Comparison of ENCODE assay signal across 14 mouse cellular contexts in the genomic region with DNA sequence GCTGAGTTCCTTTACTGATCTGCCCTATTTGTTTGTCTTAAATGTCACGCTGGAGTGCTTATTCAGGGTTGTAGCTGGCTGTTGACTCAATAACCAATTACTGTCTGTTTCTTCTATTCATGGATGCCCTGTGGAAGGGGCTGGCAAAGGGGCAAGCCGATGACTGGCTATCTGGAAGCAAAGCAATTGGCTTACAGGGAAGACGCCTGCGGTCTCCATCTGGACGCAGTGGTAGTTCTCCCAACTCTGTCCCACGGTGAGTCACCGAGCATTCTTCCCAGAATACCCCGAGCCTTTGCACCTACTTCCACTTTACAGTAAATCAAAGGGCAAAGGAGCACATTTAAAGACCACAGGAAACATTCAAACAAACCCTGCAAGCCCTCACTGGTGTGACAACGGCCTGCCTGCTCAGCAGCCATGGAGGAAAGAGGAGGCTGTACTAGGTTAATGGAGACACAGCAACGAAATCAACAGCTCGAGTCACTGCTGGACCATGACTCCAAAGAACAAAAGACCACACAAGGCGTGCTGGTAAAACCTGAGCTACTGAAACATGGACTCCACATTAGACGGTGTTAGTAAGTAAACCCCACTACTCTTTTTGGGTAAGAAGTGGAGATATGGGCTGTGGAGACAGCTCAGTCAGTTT. TPM values are rescaled to one million over a fixed set of nuclear protein-coding genes. Genes with fewer than 3 reads are reported as not detected.
DNase-seq lines count a peak whose midpoint lies in the region; ATAC-seq lines count a peak whose summit lies in the region.
"Had no signal": no experiment of that assay in that cellular context is flagged by ENCODE, and none has a peak within 500 bp of the region (broad histone marks: within the 10 kb centered on the region; RNA-seq: fewer than 3 reads in every experiment).

No protein-coding gene starts in this region.

- H3K9me3 ChIP-seq in kidney, embryonic 14.5 days (ENCODE audit: control insufficient read depth, low read length): no peaks in the 10 kb centered on the region
- no peaks in the 10 kb centered on the region for H3K9me3 ChIP-seq in intestine, embryonic 15.5 days
- H3K9me3 ChIP-seq in forebrain, embryonic 11.5 days (ENCODE audit: control insufficient read depth, low read length): no peaks in the 10 kb centered on the region
- H3K9me3 ChIP-seq: heart, embryonic 12.5 days had no signal

- H3K36me3 ChIP-seq in kidney, embryonic 14.5 days (ENCODE audit: control insufficient read depth, insufficient read depth, low read length): no peaks in the 10 kb centered on the region
- H3K36me3 ChIP-seq in intestine, embryonic 15.5 days: no peaks in the 10 kb centered on the region
- no peaks in the 10 kb centered on the region; the same call in 1 of the 2 replicates for H3K36me3 ChIP-seq in forebrain, embryonic 11.5 days (ENCODE audit: control insufficient read depth, insufficient read depth, low read length)

- no peak overlapping the region for H3K9ac ChIP-seq in kidney, embryonic 14.5 days (ENCODE audit: low read depth, low read length)
- no peak overlapping the region for H3K9ac ChIP-seq in intestine, embryonic 15.5 days
- H3K9ac ChIP-seq in forebrain, embryonic 11.5 days (ENCODE audit: low read length): no peak overlapping the region
- H3K9ac ChIP-seq: heart, embryonic 12.5 days had no signal

- peak; percentile 60; the same call in 1 of the 2 replicates for ATAC-seq in kidney, embryonic 14.5 days (ENCODE audit: low FRiP score, low TSS enrichment)
- no peak for ATAC-seq in intestine, embryonic 15.5 days
- ATAC-seq in forebrain, embryonic 11.5 days (replicated peaks; ENCODE audit: low FRiP score): no peak
- ATAC-seq: hindbrain, embryonic 16.5 days had no signal

- H3K27ac ChIP-seq in kidney, embryonic 14.5 days (ENCODE audit: low read depth, low read length): no peak overlapping the region
- peak overlapping the region; percentile 14; the same call in 1 of the 2 replicates for H3K27ac ChIP-seq in intestine, embryonic 15.5 days
- no peak overlapping the region for H3K27ac ChIP-seq in forebrain, embryonic 11.5 days (ENCODE audit: low read depth, low read length)
- H3K27ac ChIP-seq: gastrocnemius, adult 2 months; macrophage had no signal

- no peak overlapping the region for H3K4me3 ChIP-seq in kidney, embryonic 14.5 days (ENCODE audit: low read length)
- H3K4me3 ChIP-seq in intestine, embryonic 15.5 days (replicated peaks): no peak overlapping the region
- no peak overlapping the region for H3K4me3 ChIP-seq in forebrain, embryonic 11.5 days (ENCODE audit: low read depth, low read length)
- H3K4me3 ChIP-seq: gastrocnemius, adult 2 months; heart, embryonic 12.5 days had no signal

- no peak overlapping the region for H3K4me2 ChIP-seq in kidney, embryonic 14.5 days (replicated peaks; ENCODE audit: low read depth, low read length)
- no peak overlapping the region for H3K4me2 ChIP-seq in intestine, embryonic 15.5 days (replicated peaks)
- H3K4me2 ChIP-seq in forebrain, embryonic 11.5 days (ENCODE audit: low read depth, low read length, severe bottlenecking): no peak overlapping the region
- H3K4me2 ChIP-seq: heart, embryonic 12.5 days; liver, embryonic 11.5 days had no signal

- H3K4me1 ChIP-seq in kidney, embryonic 14.5 days (ENCODE audit: control insufficient read depth, insufficient read depth, low read length): peaks cover 12% of the 10 kb centered on the region
- peaks cover 29% of the 10 kb centered on the region for H3K4me1 ChIP-seq in intestine, embryonic 15.5 days (replicated peaks)
- H3K4me1 ChIP-seq in forebrain, embryonic 11.5 days (replicated peaks; ENCODE audit: control insufficient read depth, insufficient read depth, low read length): no peaks in the 10 kb centered on the region

- no peaks in the 10 kb centered on the region for H3K27me3 ChIP-seq in kidney, embryonic 14.5 days (ENCODE audit: control insufficient read depth, insufficient read depth, low read length)
- H3K27me3 ChIP-seq in intestine, embryonic 15.5 days (replicated peaks): no peaks in the 10 kb centered on the region
- no peaks in the 10 kb centered on the region for H3K27me3 ChIP-seq in forebrain, embryonic 11.5 days (ENCODE audit: control insufficient read depth, insufficient read depth, low read length)
- H3K27me3 ChIP-seq: heart, embryonic 12.5 days had no signal

- WGBS in kidney, embryonic 14.5 days: 72% methylated on average over 13 of the region's 13 CpGs
- WGBS in intestine, embryonic 15.5 days: 68% methylated on average over 13 of the region's 13 CpGs
- WGBS in forebrain, embryonic 11.5 days: 92% methylated on average over 13 of the region's 13 CpGs

- DNase-seq in kidney, postnatal 14 days: no peak
- peak; percentile 42 for DNase-seq in 3134 (ENCODE audit: extremely low read depth, insufficient read length, low spot score)
- peak; percentile 74 for DNase-seq in cerebellum, adult 11 months
- no peak for DNase-seq in testis, postnatal 10 days (ENCODE audit: low spot score)
- no peak for DNase-seq in retina, postnatal 1 day
- no peak for DNase-seq in forebrain, embryonic 11.5 days (ENCODE audit: low spot score)
- DNase-seq: adrenal gland, postnatal 14 days; gastrocnemius, adult 2 months had no signal

RNA-seq across cellular contexts. Expression of a gene that starts 17.7 kb away (rescaled TPM):
- 11.0 and 14.4 TPM in 2 replicates for polyA plus RNA-seq in kidney, embryonic 14.5 days (2014; fragmentation: Nextera tagmentation; extraction: Ambion mirVana)
- polyA plus RNA-seq in intestine, embryonic 15.5 days (2015; fragmentation: Nextera tagmentation; extraction: Ambion mirVana): 27.9 and 28.7 TPM in 2 replicates
- polyA plus RNA-seq in forebrain, embryonic 11.5 days (2014; fragmentation: Nextera tagmentation; extraction: Ambion mirVana): 10.4 and 13.1 TPM in 2 replicates

RNA-seq across cellular contexts. Expression of a gene that starts 55.6 kb away (rescaled TPM):
- 689 and 848 TPM in 2 replicates for polyA plus RNA-seq in kidney, embryonic 14.5 days (2014; fragmentation: Nextera tagmentation; extraction: Ambion mirVana)
- polyA plus RNA-seq in intestine, embryonic 15.5 days (2015; fragmentation: Nextera tagmentation; extraction: Ambion mirVana): 548 and 585 TPM in 2 replicates
- polyA plus RNA-seq in forebrain, embryonic 11.5 days (2014; fragmentation: Nextera tagmentation; extraction: Ambion mirVana): 440 and 469 TPM in 2 replicates

Comparison
In these comparisons a context has a peak if more than half of its experiments do, and no peak if none do; other contexts are left out.
1. DNase-seq: peak in 3134 (single experiment) and cerebellum, adult 11 months (single experiment); none in kidney, postnatal 14 days (single experiment), testis, postnatal 10 days (single experiment), retina, postnatal 1 day (single experiment) and forebrain, embryonic 11.5 days (single experiment).